Mouse (Mus musculus) ES-Bruce4 (cell line): ENCODE results near the gene Hoxa9. TPM values are rescaled to one million over a fixed set of nuclear protein-coding genes. Genes with fewer than 3 reads are reported as not detected.

Experiments used
- H3K27ac ChIP-seq: 2 replicates; pipeline ENCODE4 v1.5.1; 2012; ENCODE audit warnings: low read length, inconsistent platforms; ENCODE audit not compliant: insufficient read depth
- H3K27me3 ChIP-seq: 2 replicates; pipeline ENCODE4 v1.6.1; 2012; ENCODE audit warnings: mild to moderate bottlenecking, low read length, inconsistent platforms; ENCODE audit not compliant: control insufficient read depth, poor library complexity, insufficient read depth, severe bottlenecking
- H3K36me3 ChIP-seq: 2 replicates; pipeline ENCODE4 v1.6.1; 2012; ENCODE audit warnings: inconsistent platforms, mild to moderate bottlenecking, low read length, moderate library complexity; ENCODE audit not compliant: control insufficient read depth, poor library complexity, insufficient read depth, severe bottlenecking
- H3K4me1 ChIP-seq: one replicate; pipeline ENCODE4 v1.8.1; 2011; ENCODE audit warnings: low read length; ENCODE audit not compliant: control insufficient read depth, insufficient read depth
- H3K4me3 ChIP-seq: 2 replicates; pipeline ENCODE4 v1.5.1; 2011; ENCODE audit warnings: low read depth, mild to moderate bottlenecking, low read length
- H3K9ac ChIP-seq: 2 replicates; pipeline ENCODE4 v1.6.1; 2012; ENCODE audit warnings: low read depth, mild to moderate bottlenecking, inconsistent platforms; ENCODE audit not compliant: poor library complexity, severe bottlenecking
- H3K9me3 ChIP-seq: replicated peaks from 2 replicates; pipeline ENCODE4 v1.6.1; 2012; ENCODE audit warnings: mild to moderate bottlenecking, low read length, inconsistent platforms; ENCODE audit not compliant: control insufficient read depth, poor library complexity, insufficient read depth, severe bottlenecking
- CTCF ChIP-seq: IDR thresholded peaks from one replicate; pipeline ENCODE4 v1.8.1; 2011; ENCODE audit warnings: low read depth, low read length
- EP300 ChIP-seq: IDR thresholded peaks from 2 replicates; pipeline ENCODE4 v1.6.1; 2011; ENCODE audit warnings: low read depth, low read length; ENCODE audit not compliant: insufficient read depth
- POLR2A ChIP-seq: IDR thresholded peaks from one replicate; pipeline ENCODE4 v1.8.1; 2011; ENCODE audit warnings: low read length; ENCODE audit not compliant: insufficient read depth
- polyA plus RNA-seq: library from polyadenylated mRNA; stranded (reverse); fragments of >200 nt; gene quantifications from 2 replicates; pipeline ENCODE4 v1.2.4, GENCODE M21; 2011; ENCODE audit warnings: low read depth; ENCODE audit not compliant: missing spikeins, insufficient read depth, insufficient read length

The Hoxa9 gene
- not detected in 2 replicates for polyA plus RNA-seq

DNA sequence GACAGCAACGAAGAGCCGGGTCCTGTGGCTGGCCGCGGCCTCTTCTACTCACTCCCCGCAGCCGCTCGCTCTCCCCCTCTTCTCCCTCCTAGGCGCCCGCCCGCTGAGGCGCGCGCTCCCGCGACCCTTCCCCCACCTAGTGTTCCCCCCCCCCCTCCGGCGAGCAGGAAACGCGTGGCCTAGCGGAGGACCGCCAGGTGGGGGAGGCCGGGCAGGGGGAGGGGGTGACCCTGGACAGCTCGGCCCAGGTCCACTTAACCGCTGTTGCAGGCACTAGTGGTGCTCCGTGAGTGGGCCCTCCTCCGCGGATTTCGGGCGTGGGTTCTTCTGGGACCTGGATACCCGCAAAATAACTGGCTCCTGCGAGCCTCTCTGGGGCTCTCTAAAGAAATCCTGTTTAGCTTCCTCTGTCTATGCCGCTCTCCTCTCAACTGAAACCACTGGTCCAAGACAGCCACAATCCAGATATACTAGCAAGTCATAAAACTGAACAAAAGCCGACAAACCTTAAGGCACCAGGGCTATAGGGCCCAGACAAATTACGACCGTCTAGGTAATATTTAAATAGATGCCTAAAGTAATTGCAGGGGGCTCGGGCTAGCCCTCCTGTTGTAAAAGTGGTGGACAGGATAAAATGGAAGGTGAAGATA lies at the start of gene Hoxa9:
Hoxa9 (minus strand) TSS at position 574 of the 650 bp plus-strand sequence.
- Histone ChIP-seq H3K27ac (no peak within 1 kb of the TSS), H3K4me3 (peak within 1 kb of the TSS; percentile 25), H3K9me3 (no peaks in the 10 kb centered on the region), H3K4me1 (no peaks in the 10 kb centered on the region), H3K9ac (no peak within 1 kb of the TSS), H3K27me3 (peaks cover 72% of the 10 kb centered on the region), H3K36me3 (no peaks in the 10 kb centered on the region)
- TF ChIP-seq POLR2A (no peak), EP300 (no peak), CTCF (no peak)

DNA sequence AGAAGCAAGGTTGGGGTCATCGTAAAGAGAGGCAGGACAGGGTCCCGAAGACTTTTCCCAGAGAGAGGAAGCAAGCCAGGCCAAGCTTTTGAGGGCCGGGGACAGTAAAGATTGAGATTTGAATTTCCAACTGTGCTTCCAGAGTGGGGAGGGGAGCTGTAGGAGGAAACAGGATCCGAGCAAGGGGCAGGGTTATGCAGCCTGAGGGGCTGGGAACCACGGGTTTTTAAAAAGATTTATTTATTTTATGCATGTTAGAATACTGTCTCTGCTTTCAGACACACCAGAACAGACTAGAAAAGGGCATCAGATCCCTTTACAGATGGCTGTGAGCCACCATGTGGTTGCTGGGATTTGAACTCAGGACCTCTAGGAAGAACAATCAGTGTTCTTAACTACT lies 46.0 kb upstream of the Hoxa9 start:
- TF ChIP-seq CTCF (no peak), EP300 (no peak), POLR2A (no peak)
- H3K4me1 ChIP-seq = no peaks in the 10 kb centered on the region

DNA sequence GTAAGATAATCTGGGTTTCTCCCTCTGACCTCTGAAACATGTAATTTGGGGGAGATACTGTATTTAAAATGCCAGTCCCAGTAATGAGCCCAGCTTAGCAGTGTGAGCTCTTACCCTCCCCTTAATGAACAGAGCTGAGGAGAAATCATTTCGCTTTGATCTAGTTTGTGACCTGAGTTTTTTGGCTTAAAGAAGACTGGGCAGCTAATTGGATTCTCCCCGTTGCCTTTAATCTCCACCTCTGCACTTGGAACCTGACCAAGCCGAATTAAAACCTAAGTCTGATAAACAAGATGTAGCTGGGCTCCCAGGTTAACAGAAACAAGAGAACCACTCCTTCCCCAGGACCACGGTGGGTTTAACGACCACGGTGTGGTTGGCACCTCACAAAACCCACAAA lies 45.5 kb upstream of the Hoxa9 start:
- H3K4me1 ChIP-seq = no peaks in the 10 kb centered on the region

More for the DNA sequence above, 46.0 kb upstream of the Hoxa9 start:
- Histone ChIP-seq H3K4me3 (no peak overlapping the region), H3K36me3 (no peaks in the 10 kb centered on the region), H3K27ac (no peak overlapping the region), H3K9ac (no peak overlapping the region), H3K9me3 (no peaks in the 10 kb centered on the region), H3K27me3 (peaks cover 17% of the 10 kb centered on the region)

DNA sequence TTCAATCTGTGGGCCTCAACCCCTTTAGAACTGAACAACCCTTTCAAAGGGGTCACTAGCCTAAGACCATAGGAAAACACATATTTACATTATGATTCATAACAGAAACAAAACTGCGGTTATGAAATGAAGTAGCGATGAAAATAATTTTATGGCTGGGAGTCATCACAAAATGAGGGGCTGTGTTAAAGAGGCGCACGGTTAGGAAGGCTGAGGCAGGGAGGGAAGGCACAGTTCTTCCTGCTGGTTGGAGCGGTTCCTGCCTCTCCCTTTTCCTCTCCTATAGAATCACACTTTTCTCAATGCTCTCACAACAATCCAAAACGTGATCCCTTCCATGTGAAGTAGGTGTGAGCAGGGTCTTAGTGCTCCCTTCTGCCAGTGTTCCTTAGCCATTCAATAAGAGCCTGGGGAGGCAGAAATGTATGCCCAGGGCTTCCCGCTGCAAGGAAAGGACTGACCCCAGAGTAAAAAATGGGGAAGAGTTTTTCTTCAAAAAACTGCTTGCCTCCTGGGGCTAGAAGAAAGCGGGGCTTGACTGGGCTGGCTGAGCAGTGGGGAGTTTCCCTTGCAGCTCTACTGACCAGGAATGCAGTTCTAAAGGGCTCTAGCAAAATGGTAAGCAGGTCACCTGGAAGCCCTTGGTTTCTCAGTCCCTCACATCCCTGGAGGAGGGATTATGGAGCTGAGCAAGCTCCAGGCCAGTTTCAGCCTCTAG lies 44.8 kb upstream of the Hoxa9 start:
- Histone ChIP-seq H3K4me1 (no peaks in the 10 kb centered on the region), H3K36me3 (no peaks in the 10 kb centered on the region), H3K9me3 (no peaks in the 10 kb centered on the region), H3K4me3 (no peak overlapping the region), H3K27me3 (peaks cover 18% of the 10 kb centered on the region), H3K27ac (no peak overlapping the region), H3K9ac (no peak overlapping the region)
- no peak for TF ChIP-seq EP300
- no peak for TF ChIP-seq CTCF
- TF ChIP-seq POLR2A = no peak

More for the DNA sequence above, 45.5 kb upstream of the Hoxa9 start:
- Histone ChIP-seq H3K4me3 (no peak overlapping the region), H3K9ac (no peak overlapping the region), H3K27ac (no peak overlapping the region), H3K27me3 (peaks cover 18% of the 10 kb centered on the region), H3K9me3 (no peaks in the 10 kb centered on the region), H3K36me3 (no peaks in the 10 kb centered on the region)
- no peak for TF ChIP-seq CTCF
- no peak for TF ChIP-seq POLR2A
- TF ChIP-seq EP300 = no peak

DNA sequence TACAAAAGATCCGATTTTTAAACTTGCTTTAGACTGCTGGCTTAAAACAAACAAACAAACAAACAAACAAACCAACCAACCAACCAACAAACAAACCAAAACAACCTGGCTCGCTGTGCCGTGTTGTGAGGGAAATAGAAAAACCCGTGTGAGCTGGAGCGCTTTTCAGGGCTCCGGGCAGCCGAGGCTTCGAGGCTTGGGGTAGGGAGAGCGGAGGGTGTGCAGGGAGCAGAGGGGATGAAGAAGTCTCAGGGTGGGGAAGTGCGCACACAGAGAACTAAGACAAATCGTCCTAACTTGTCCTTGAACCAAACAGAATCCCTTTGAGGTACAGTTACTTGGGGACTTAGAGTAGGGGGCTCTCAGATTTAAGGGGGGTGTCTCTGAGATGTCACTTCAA lies 43.7 kb upstream of the Hoxa9 start:
- H3K36me3 ChIP-seq = no peaks in the 10 kb centered on the region
- TF ChIP-seq POLR2A (no peak), CTCF (no peak), EP300 (no peak)
- H3K27ac ChIP-seq = no peak overlapping the region
- no peaks in the 10 kb centered on the region for H3K4me1 ChIP-seq
- H3K9ac ChIP-seq = no peak overlapping the region
- H3K4me3 ChIP-seq = no peak overlapping the region
- no peaks in the 10 kb centered on the region for H3K9me3 ChIP-seq
- H3K27me3 ChIP-seq = peaks cover 18% of the 10 kb centered on the region
